Mouse (Mus musculus) left cerebral cortex, postnatal 14 days (tissue): ENCODE measurements around the gene Ccdc163. TPM values are rescaled to one million over a fixed set of nuclear protein-coding genes. Genes with fewer than 3 reads are reported as not detected.

Experiments used
- DNase-seq, 2 experiments: peaks; one replicate each; pipeline ENCODE4 v3.0.0; 2021 to 2022; ENCODE audit warnings: low spot score in 2 of 2, mixed read lengths in 1 of 2
- intact Hi-C: fragments of 180-260 bp; cut with DNase I; formaldehyde crosslinking; loops from one replicate; pipeline ENCODE4 v1.15.1; 2025
- total RNA-seq, 2 experiments: library from RNA; stranded (reverse); gene quantifications; 2 replicates each; pipeline ENCODE4 v1.2.3; 2021

The Ccdc163 gene
- total RNA-seq, 2 experiments from 2014 or later: 3.3 to 5.2 TPM

DNA sequence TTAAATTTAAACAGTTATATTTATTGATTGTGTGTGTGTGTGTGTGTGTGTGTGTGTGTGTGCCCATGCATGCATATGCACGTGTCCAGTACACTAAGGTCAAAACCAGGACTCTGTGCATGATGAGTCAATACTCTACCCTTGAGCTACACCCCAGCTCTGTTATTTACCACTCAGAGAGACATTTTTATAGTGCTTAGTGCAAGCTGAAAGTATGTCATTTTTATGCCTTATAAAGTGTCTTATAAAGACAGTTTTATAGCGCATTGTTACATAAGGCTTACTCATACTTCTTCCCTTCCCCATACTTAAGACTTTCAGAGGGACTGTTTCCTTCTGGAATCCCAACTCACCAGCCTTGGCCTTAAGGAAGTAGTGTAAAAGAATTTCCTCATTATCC is 41.4 kb downstream of the Ccdc163 start:
- intact Hi-C loops: no loop called here
- no peak for DNase-seq

- intact Hi-C loops: no loop called here
- DNase-seq: no peak
These were observed 53.6 kb downstream of the Ccdc163 start for GRCm38 (mm10) chr4:116761914-116762313.

- no peak for DNase-seq
- intact Hi-C loops: no loop called here
These were observed 55.7 kb downstream of the Ccdc163 start for GRCm38 (mm10) chr4:116764001-116764400.

DNA sequence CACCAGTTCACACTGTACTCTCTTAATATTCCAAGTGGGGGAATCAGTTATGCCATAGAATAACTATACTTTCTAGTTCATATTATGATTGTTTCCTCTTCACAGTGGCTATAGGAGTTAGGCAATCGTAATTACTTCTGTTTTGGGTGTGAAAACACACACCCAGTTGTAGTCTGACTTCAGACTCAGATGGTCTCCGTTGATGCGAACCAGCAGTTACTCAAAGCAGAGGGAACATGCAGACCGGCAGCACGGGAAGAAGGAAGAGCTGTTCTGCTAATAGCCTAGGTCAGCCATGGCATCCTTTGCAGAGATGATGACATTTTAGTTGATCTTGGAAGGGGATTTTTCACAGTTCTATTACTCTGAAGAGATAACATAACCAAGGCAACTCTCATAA is 60.2 kb downstream of the Ccdc163 start:
- intact Hi-C loops: no loop called here
- no peak for DNase-seq

DNA sequence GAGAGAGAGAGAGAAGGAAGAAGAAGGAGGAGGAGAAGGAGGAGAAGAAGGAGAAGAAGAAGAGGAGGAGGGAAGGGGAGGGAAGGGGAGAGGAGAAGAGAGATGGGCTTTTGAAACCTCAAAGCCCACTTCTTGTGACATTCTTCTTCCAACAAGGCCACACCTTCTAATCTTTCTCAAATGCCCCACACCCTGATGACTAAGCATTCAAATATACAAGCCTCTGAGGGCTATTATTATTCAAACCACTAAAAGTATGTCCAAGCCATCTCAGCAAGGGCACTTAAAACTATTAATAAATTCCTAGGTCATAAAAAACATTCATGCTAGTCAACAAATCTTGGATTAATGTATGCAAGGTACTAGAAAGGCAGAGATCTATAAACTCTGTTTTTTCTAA is 60.8 kb downstream of the Ccdc163 start:
- DNase-seq: no peak
- intact Hi-C loops: no loop called here

GRCm38 (mm10) chr4:116776391-116776790 is 68.1 kb downstream of the Ccdc163 start:
- no peak for DNase-seq
- intact Hi-C loops: no loop called here

GRCm38 (mm10) chr4:116777079-116777478 is 68.8 kb downstream of the Ccdc163 start:
- DNase-seq: no peak
- intact Hi-C loops: no loop called here

DNA sequence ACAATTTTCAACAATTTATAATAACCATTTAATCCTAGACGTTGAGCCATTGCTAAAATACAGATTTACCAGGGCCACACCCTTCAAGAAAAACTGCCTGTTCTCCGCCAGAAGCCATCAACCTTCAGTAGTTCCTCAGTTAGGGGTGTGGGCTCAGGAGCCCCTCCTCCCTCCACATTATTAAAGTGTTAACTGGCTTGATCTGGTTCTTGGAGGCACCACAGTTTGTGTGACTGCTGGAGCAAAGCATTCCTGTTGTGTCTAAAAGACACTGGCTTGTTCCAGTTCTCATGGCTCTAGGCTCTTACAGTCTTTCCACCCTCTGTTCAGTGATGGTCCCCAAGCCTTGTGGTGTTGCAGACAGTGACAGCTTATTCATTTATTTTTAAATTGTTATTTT is 72.2 kb downstream of the Ccdc163 start:
- no peak for DNase-seq
- intact Hi-C loops: no loop called here

DNA sequence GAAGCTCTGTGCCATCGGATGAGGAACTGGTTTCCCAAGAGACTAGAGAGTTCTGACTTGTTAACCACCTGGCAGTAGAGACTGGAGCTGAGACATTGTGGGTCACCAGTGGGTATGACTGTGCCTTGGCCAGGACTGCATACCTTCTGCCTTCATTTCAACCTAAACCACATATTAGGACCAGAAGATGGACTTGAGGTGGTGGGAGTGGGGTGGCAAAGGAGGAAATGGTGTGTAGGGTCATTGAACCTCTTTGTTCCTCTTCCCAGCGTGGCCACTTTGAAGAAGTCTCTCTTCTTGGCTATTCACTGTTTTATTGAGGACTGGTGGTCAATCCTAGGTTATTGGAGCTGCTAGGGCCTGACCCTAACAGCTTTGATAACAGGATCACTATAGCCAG is 73.1 kb downstream of the Ccdc163 start:
- intact Hi-C loops: no loop called here
- no peak for DNase-seq

DNA sequence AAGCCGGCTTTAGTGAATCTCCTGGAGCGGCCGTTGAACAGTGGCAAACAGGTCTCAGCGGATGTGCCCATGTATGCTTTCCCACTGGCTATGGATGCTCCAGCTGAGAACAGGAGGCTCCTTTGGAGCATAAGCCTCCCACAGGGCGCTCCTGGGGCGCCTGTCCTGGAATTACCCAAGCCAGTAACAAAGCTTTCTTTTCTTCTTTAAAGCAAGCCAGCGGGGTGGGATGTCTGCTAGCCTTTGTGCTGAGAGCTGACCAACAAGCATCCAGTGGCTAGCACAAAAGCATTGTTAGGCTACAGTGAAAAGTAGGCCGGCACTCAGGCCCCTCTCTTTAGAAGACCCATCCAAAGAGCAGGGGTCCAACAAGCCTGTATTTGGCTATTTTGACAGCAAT is 73.9 kb downstream of the Ccdc163 start:
- intact Hi-C loops: no loop called here

GRCm38 (mm10) chr4:116786587-116786986 is 78.3 kb downstream of the Ccdc163 start:
- no peak for DNase-seq
- intact Hi-C loops: no loop called here

More for the DNA sequence above, 73.9 kb downstream of the Ccdc163 start:
- DNase-seq: no peak

DNA sequence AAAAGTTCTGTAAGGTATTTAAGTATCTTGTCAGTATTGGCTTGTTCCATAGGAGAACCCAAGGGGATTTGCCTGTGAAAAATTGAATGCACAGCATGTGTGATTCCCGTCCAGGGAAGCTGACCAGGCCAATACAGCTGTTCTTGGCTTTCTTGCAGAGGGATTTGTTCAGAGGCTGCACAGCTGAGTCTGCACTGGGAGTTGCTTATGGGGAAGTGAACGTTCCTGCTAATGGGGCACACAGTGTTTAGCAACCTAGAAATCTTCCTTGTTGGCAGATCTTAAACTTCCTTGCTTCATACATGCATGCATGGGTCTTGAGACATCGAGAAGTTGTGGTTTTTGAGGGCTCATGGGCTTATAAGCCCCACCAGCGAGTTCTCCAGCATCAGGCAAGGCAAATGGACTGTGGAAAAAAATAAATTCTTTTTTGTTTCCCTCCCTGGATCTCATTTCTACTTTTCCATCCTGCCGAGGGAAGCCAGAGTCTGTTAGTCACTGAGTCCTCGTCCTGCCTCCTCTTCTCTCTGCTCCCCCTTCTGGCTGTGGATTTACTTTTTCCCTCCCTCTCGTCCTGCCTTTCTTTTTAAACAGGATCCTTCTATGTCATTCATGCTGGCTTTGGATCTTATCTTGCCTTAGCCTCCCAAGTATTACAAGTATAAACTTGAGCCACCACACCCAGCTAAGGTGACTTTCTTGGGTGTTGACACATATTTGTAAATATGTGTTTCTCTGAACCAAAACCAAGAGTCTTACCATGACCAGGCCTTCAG is 79.9 kb downstream of the Ccdc163 start:
- intact Hi-C loops: loop anchor here (1.0 kb wide), 1 partner anchor 69 kb away; no protein-coding TSS in a partner anchor
- no peak for DNase-seq

GRCm38 (mm10) chr4:116788956-116789355 is 80.6 kb downstream of the Ccdc163 start:
- peak; percentile 92 to 95 for DNase-seq
- intact Hi-C loops: loop anchor here (1.0 kb wide), 1 partner anchor 70 kb away; no protein-coding TSS in a partner anchor

DNA sequence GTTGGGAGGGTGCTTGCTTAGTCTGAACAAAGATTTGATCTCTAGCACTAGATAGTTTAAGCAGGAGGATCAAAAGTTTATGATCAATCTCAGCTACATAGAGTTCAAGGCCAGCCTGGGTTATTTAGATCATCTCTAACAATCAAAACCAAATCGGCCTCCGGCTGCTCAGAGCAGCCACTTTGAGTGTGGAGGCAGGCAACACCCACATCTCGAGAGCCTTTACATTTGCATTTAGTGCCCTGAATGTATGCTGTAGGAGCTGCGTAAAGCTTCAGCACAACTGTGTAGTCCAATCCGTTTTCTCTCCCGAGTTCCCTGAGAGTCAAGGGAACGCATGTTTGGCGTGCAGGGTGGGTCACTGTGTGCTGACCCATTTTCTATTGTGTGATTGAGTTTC is 84.1 kb downstream of the Ccdc163 start:
- intact Hi-C loops: no loop called here
- DNase-seq: no peak

GRCm38 (mm10) chr4:116794273-116794672 is 86.0 kb downstream of the Ccdc163 start:
- intact Hi-C loops: no loop called here
- no peak for DNase-seq

DNA sequence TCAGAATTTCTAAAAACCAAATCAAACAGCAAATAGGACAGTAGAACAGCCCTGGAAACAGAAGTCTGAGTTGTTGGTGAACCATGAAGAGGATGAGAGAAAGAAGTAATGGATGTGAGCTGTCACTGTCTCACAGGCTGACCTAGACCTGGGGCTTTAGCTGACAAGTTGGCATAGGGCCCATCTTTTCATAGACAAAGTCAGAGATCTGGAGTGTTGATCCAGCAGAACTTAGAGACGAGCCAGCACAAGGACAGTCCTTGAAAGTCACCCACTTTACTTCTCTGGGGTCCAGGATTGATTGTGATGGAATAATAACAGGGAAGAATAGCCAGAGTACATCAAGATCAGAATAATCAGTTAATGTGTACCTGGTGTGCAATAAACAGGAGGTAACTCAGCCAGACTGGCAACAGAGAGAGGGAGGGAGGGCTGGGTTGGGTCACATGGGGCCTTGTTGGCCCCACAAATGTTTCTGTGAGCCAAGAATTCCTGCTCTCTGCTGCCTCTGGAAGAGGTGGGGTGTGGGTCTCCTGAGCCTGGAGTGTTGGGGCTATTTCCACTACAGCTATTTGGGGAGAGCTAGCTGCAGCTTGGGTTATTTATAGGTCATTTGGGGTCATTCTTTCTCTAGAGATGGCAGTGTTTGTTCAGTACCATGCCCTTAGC is 88.3 kb downstream of the Ccdc163 start:
- intact Hi-C loops: no loop called here
- no peak for DNase-seq

GRCm38 (mm10) chr4:116799901-116800300 is 91.6 kb downstream of the Ccdc163 start:
- no peak for DNase-seq
- intact Hi-C loops: no loop called here
